Comparison of ENCODE assay signal across 8 mouse cellular contexts in the genomic region with DNA sequence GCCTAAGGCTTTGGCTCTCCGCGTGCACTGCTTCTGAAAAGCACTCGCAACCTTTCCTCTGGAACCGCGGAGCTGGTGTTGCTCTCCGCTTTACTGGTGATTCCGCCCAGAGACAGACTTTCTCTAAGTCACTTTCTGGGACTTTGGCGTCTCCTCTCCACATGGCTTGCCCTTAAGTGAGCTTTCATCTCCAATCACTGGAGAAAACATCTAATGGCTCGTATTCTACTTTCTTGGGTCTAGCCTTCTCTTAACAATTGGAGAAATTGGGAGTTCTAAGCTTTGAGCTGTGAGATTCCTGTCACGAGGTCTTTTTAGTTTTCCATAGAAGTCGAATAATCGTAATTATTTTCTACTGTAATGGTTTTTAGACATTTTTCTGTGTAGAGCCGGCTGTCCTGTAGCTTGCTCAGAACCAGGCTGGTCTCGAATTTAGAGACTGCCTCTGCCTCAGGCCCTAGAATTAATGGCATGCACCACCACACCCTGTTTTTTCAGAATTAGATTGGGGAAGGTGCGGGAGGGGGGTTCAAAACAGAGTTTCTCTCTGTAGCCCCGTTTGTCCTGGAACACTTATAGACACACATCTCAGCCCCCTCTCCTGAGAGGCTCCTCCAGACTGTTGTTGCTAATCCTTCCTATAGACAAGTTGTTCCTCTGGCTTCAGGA. TPM values are rescaled to one million over a fixed set of nuclear protein-coding genes. Genes with fewer than 3 reads are reported as not detected.
DNase-seq lines count a peak whose midpoint lies in the region; ATAC-seq and TF ChIP-seq lines count a peak whose summit lies in the region.

No protein-coding gene starts in this region.

- H3K9ac ChIP-seq in embryonic facial prominence, embryonic 12.5 days, result peak overlapping the region; percentile 71
- H3K9ac ChIP-seq in intestine, postnatal 0 days (ENCODE audit: low read depth, low read length), result peak overlapping the region; percentile 78

- TF ChIP-seq POLR2A in olfactory bulb, adult 2 months (IDR thresholded peaks at IDR 0.05; ENCODE audit: insufficient read depth, low read depth, low read length), result no peak

- H3K4me3 ChIP-seq in megakaryocyte, embryonic 14.5 days (replicated peaks), result peak overlapping the region; percentile 100
- H3K4me3 ChIP-seq in embryonic facial prominence, embryonic 12.5 days, result peak overlapping the region; percentile 85
- H3K4me3 ChIP-seq in intestine, postnatal 0 days (ENCODE audit: low read depth, low read length), result peak overlapping the region; percentile 95
- H3K4me3 ChIP-seq in olfactory bulb, adult 2 months (ENCODE audit: insufficient read depth, low read depth, low read length), result peak overlapping the region; percentile 85

- peaks cover 20% of the 10 kb centered on the region for H3K4me1 ChIP-seq in megakaryocyte, embryonic 14.5 days
- H3K4me1 ChIP-seq in embryonic facial prominence, embryonic 12.5 days, result peaks cover 21% of the 10 kb centered on the region
- 0 out of 2 replicates have a peak, but pooled peaks cover 3% of the 10 kb centered on the region for H3K4me1 ChIP-seq in intestine, postnatal 0 days (replicated peaks; ENCODE audit: control insufficient read depth, insufficient read depth, low read length)
- peaks cover 12% of the 10 kb centered on the region for H3K4me1 ChIP-seq in olfactory bulb, adult 2 months (ENCODE audit: control insufficient read depth, insufficient read depth, low read length)

- H3K27ac ChIP-seq in embryonic facial prominence, embryonic 12.5 days, result peak overlapping the region; percentile 73
- H3K27ac ChIP-seq in intestine, postnatal 0 days (ENCODE audit: low read depth, low read length), result peak overlapping the region; percentile 82
- H3K27ac ChIP-seq in olfactory bulb, adult 2 months (ENCODE audit: insufficient read depth, low read depth, low read length), result no peak overlapping the region

- no peak for DNase-seq in thymus, postnatal 14 days
- DNase-seq in Muller cell, postnatal 12 days (ENCODE audit: inconsistent ontology term), result no peak
- no peak for DNase-seq in lung, postnatal 14 days

- H3K4me2 ChIP-seq in embryonic facial prominence, embryonic 12.5 days (replicated peaks), result peak overlapping the region; percentile 80
- H3K4me2 ChIP-seq in intestine, postnatal 0 days (replicated peaks; ENCODE audit: low read depth), result peak overlapping the region; percentile 93

- ATAC-seq in megakaryocyte, adult 5-6 weeks (ENCODE audit: poor library complexity, severe bottlenecking), result no peak
- ATAC-seq in embryonic facial prominence, embryonic 12.5 days (ENCODE audit: insufficient number of reproducible peaks, insufficient read depth, low FRiP score, low TSS enrichment), result no peak
- no peak for ATAC-seq in intestine, postnatal 0 days

- H3K27me3 ChIP-seq in megakaryocyte, embryonic 14.5 days (replicated peaks), result no peaks in the 10 kb centered on the region
- no peaks in the 10 kb centered on the region for H3K27me3 ChIP-seq in embryonic facial prominence, embryonic 12.5 days
- no peaks in the 10 kb centered on the region for H3K27me3 ChIP-seq in intestine, postnatal 0 days (replicated peaks; ENCODE audit: control insufficient read depth, insufficient read depth, low read length)

- H3K9me3 ChIP-seq in megakaryocyte, embryonic 14.5 days, result no peaks in the 10 kb centered on the region
- H3K9me3 ChIP-seq in embryonic facial prominence, embryonic 12.5 days, result no peaks in the 10 kb centered on the region
- no peaks in the 10 kb centered on the region for H3K9me3 ChIP-seq in intestine, postnatal 0 days (ENCODE audit: control insufficient read depth)

- peaks cover 27% of the 10 kb centered on the region for H3K36me3 ChIP-seq in megakaryocyte, embryonic 14.5 days (replicated peaks; ENCODE audit: low read length)
- H3K36me3 ChIP-seq in embryonic facial prominence, embryonic 12.5 days, result peaks cover 7% of the 10 kb centered on the region
- peaks cover 7% of the 10 kb centered on the region for H3K36me3 ChIP-seq in intestine, postnatal 0 days (ENCODE audit: control insufficient read depth, insufficient read depth)

- no peak for TF ChIP-seq CTCF in intestine, postnatal 0 days (IDR thresholded peaks at IDR 0.05; ENCODE audit: low read depth)
- no peak for TF ChIP-seq CTCF in olfactory bulb, adult 2 months (IDR thresholded peaks at IDR 0.05; ENCODE audit: insufficient read depth, low read depth, low read length)

- 2% methylated on average over 16 of the region's 16 CpGs for WGBS in embryonic facial prominence, embryonic 12.5 days
- under 1% methylated on average over 16 of the region's 16 CpGs for WGBS in intestine, postnatal 0 days
- WGBS in olfactory bulb, adult 2 months, result under 1% methylated on average over 16 of the region's 16 CpGs

RNA-seq across cellular contexts. Expression of a gene that starts 0.7 kb away (rescaled TPM):
- polyA plus RNA-seq in megakaryocyte, embryonic 14.5 days (2012; ENCODE audit: insufficient read depth, low replicate concordance), result 0.80 and 3.7 TPM in 2 replicates
- total RNA-seq in megakaryocyte, adult 5-6 weeks (2015), result 5.0 and 5.1 TPM in 2 replicates
- 4.1 and 5.6 TPM in 2 replicates for total RNA-seq in megakaryocyte, adult 5-6 weeks (2017)
- polyA plus RNA-seq in embryonic facial prominence, embryonic 12.5 days (2016; fragmentation: Nextera tagmentation; extraction: Ambion mirVana), result 14.2 and 17.0 TPM in 2 replicates
- polyA plus RNA-seq in intestine, postnatal 0 days (2015; fragmentation: Nextera tagmentation; extraction: Ambion mirVana), result 3.1 and 3.2 TPM in 2 replicates
- not detected in 2 replicates for polyA plus RNA-seq in olfactory bulb, adult 2 months (2012; ENCODE audit: insufficient read depth, insufficient read length, low replicate concordance, missing spikeins)

RNA-seq across cellular contexts. Expression of a gene that starts 0.7 kb away (rescaled TPM):
- polyA plus RNA-seq in megakaryocyte, embryonic 14.5 days (2012; ENCODE audit: insufficient read depth, low replicate concordance), result 1.5 and 5.3 TPM in 2 replicates
- total RNA-seq in megakaryocyte, adult 5-6 weeks (2015), result 47.2 and 49.8 TPM in 2 replicates
- total RNA-seq in megakaryocyte, adult 5-6 weeks (2017), result 78.5 and 92.3 TPM in 2 replicates
- polyA plus RNA-seq in embryonic facial prominence, embryonic 12.5 days (2016; fragmentation: Nextera tagmentation; extraction: Ambion mirVana), result 101 and 106 TPM in 2 replicates
- 64.1 and 65.2 TPM in 2 replicates for polyA plus RNA-seq in intestine, postnatal 0 days (2015; fragmentation: Nextera tagmentation; extraction: Ambion mirVana)
- polyA plus RNA-seq in olfactory bulb, adult 2 months (2012; ENCODE audit: insufficient read depth, insufficient read length, low replicate concordance, missing spikeins), result not detected in 2 replicates

RNA-seq across cellular contexts. Expression of a gene that starts 39.9 kb away (rescaled TPM):
- 24.8 and 45.3 TPM in 2 replicates for polyA plus RNA-seq in megakaryocyte, embryonic 14.5 days (2012; ENCODE audit: insufficient read depth, low replicate concordance)
- 12.1 and 16.7 TPM in 2 replicates for total RNA-seq in megakaryocyte, adult 5-6 weeks (2015)
- total RNA-seq in megakaryocyte, adult 5-6 weeks (2017), result 29.0 and 31.5 TPM in 2 replicates
- polyA plus RNA-seq in embryonic facial prominence, embryonic 12.5 days (2016; fragmentation: Nextera tagmentation; extraction: Ambion mirVana), result 30.2 and 34.4 TPM in 2 replicates
- polyA plus RNA-seq in intestine, postnatal 0 days (2015; fragmentation: Nextera tagmentation; extraction: Ambion mirVana), result 25.7 and 26.7 TPM in 2 replicates
- not detected in 2 replicates for polyA plus RNA-seq in olfactory bulb, adult 2 months (2012; ENCODE audit: insufficient read depth, insufficient read length, low replicate concordance, missing spikeins)
